Mouse (Mus musculus) kidney, adult 18-20 months (tissue): ENCODE results near the gene Klhl36.
"Not testable (repeated sequence)": the region's sequence is repeated elsewhere in the genome, so short reads cannot be mapped to it uniquely, and the experiment has no call there.

ENCODE experiments used
- DNase-seq: peaks from one replicate; pipeline ENCODE4 v3.0.0; 2021

Klhl36 gene

GRCm38 (mm10) chr8:119836831-119837230 is 25.2 kb upstream of the Klhl36 start:
- no peak for DNase-seq

- no peak for DNase-seq
These were observed 24.5 kb upstream of the Klhl36 start for GRCm38 (mm10) chr8:119837553-119838071.

- DNase-seq: peak; percentile 50
These were observed 23.7 kb upstream of the Klhl36 start for GRCm38 (mm10) chr8:119838100-119838982.

- no peak for DNase-seq
These were observed 23.1 kb upstream of the Klhl36 start for GRCm38 (mm10) chr8:119838983-119839340.

- DNase-seq: peak; percentile 57
These were observed 22.5 kb upstream of the Klhl36 start for GRCm38 (mm10) chr8:119839419-119840021.

GRCm38 (mm10) chr8:119840275-119840808 is 21.7 kb upstream of the Klhl36 start, which contains the start of gene Cotl1:
Gene Cotl1, minus strand, starts transcription at chr8:119840544.
- DNase-seq: peak; percentile 98

GRCm38 (mm10) chr8:119840905-119841411 is 21.1 kb upstream of the Klhl36 start:
- DNase-seq: peak; percentile 75

- DNase-seq: peak; percentile 78
These were observed 18.6 kb upstream of the Klhl36 start for GRCm38 (mm10) chr8:119843444-119843843.

- no peak for DNase-seq
These were observed 17.5 kb upstream of the Klhl36 start for GRCm38 (mm10) chr8:119844577-119844976.

GRCm38 (mm10) chr8:119845741-119846140 is 16.3 kb upstream of the Klhl36 start:
- not testable (repeated sequence) for DNase-seq

- DNase-seq: no peak
These were observed 14.7 kb upstream of the Klhl36 start for GRCm38 (mm10) chr8:119847232-119847922.

GRCm38 (mm10) chr8:119853521-119853920 is 8.5 kb upstream of the Klhl36 start:
- no peak for DNase-seq

GRCm38 (mm10) chr8:119854035-119854434 is 8.0 kb upstream of the Klhl36 start:
- no peak for DNase-seq

- peak; percentile 60 for DNase-seq
These were observed 6.4 kb upstream of the Klhl36 start for GRCm38 (mm10) chr8:119855656-119856055.

- DNase-seq: no peak
These were observed 4.3 kb upstream of the Klhl36 start for GRCm38 (mm10) chr8:119857767-119858166.

- no peak for DNase-seq
These were observed 296 bp downstream of the Klhl36 start for GRCm38 (mm10) chr8:119862390-119862734.

GRCm38 (mm10) chr8:119862749-119863148 is 683 bp downstream of the Klhl36 start:
- no peak for DNase-seq

GRCm38 (mm10) chr8:119869616-119870015 is 7.5 kb downstream of the Klhl36 start:
- no peak for DNase-seq

- DNase-seq: no peak
These were observed 11.1 kb downstream of the Klhl36 start for GRCm38 (mm10) chr8:119873181-119873580.

GRCm38 (mm10) chr8:119881301-119881700 is 19.2 kb downstream of the Klhl36 start:
- DNase-seq: peak; percentile 31

GRCm38 (mm10) chr8:119881917-119882316 is 19.9 kb downstream of the Klhl36 start:
- DNase-seq: no peak

- DNase-seq: peak; percentile 50
These were observed 21.2 kb downstream of the Klhl36 start for GRCm38 (mm10) chr8:119883281-119883680.

GRCm38 (mm10) chr8:119885612-119886011 is 23.5 kb downstream of the Klhl36 start:
- peak; percentile 76 for DNase-seq
